Mouse (Mus musculus) thymus, adult 2 months (tissue): Measurements from ENCODE around the gene Olfr820.

Source experiments
- CTCF ChIP-seq: fragments of 200-500 bp; IDR thresholded peaks from 2 replicates; pipeline ENCODE4 v1.5.1; 2012; ENCODE audit warnings: mild to moderate bottlenecking, control low read depth, low read length, moderate library complexity, borderline replicate concordance; ENCODE audit not compliant: control insufficient read depth, poor library complexity, insufficient read depth; ENCODE audit errors: extremely low read depth
- POLR2A ChIP-seq: fragments of 200-500 bp; IDR thresholded peaks from 2 replicates; pipeline ENCODE4 v1.6.1; 2012; ENCODE audit warnings: mild to moderate bottlenecking, low read length, control low read depth, moderate library complexity; ENCODE audit not compliant: control insufficient read depth, poor library complexity, insufficient read depth; ENCODE audit errors: extremely low read depth

DNA sequence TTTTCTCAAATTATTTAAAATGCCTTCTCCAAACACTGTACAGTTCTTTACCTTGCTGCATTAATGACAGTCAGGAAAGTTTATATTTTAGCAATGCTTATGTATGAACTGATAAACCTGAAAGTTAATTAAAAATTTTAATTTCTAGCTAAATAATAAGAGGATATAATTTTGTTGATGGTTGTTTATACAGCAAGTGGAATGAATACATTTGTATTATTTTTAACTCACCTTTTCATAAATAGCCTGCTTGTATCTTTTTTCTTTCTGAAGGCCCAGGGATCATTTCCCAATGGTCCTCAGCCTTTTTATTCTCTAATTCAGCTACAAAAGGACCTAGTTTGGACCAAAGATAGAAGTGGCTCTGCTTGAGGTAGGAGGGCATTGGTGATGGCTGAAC lies at the start of gene Olfr820:
- TF ChIP-seq CTCF (no peak), POLR2A (no peak)
